Mouse (Mus musculus) myocyte (in vitro differentiated cells): ENCODE data around the gene Arpc5. TPM values are rescaled to one million over a fixed set of nuclear protein-coding genes. Genes with fewer than 3 reads are reported as not detected.
A peak's percentile ranks its signal among the peaks of the same experiment; 100 is the strongest.

Experiments used
- H3K27me3 ChIP-seq: one replicate; pipeline ENCODE4 v1.6.1; 2011; ENCODE audit not compliant: control insufficient read depth, insufficient read depth, insufficient read length
- H3K36me3 ChIP-seq: one replicate; pipeline ENCODE4 v1.6.1; 2011; ENCODE audit not compliant: control insufficient read depth, insufficient read depth
- H3K4me2 ChIP-seq: one replicate; pipeline ENCODE4 v1.6.1; 2011; ENCODE audit warnings: low read depth, control low read depth
- H3K4me3 ChIP-seq: one replicate; pipeline ENCODE4 v1.5.1; 2011; ENCODE audit warnings: mild to moderate bottlenecking, control low read depth, moderate library complexity
- H3K79me2 ChIP-seq: one replicate; pipeline ENCODE4 v1.6.1; 2011; ENCODE audit not compliant: control insufficient read depth, insufficient read depth
- H3ac ChIP-seq: one replicate; pipeline ENCODE4 v1.6.1; 2011; ENCODE audit not compliant: control insufficient read depth, insufficient read length
- CEBPB ChIP-seq: IDR thresholded peaks from 2 replicates; pipeline ENCODE4 v1.6.1; 2011; ENCODE audit warnings: mild to moderate bottlenecking, moderate library complexity; ENCODE audit not compliant: poor library complexity, insufficient read depth, severe bottlenecking
- E2F4 ChIP-seq: IDR thresholded peaks from one replicate; pipeline ENCODE4 v1.6.1; 2011; ENCODE audit warnings: mild to moderate bottlenecking, control low read depth, moderate library complexity; ENCODE audit not compliant: insufficient read depth
- MAX ChIP-seq: IDR thresholded peaks from one replicate; pipeline ENCODE4 v1.6.1; 2011; ENCODE audit warnings: low read depth, mild to moderate bottlenecking, control low read depth
- MYOD1 ChIP-seq, 3 experiments: IDR thresholded peaks; one replicate each; pipeline ENCODE4 v1.6.1; 2011; ENCODE audit warnings: control low read depth in 2 of 3, low read depth in 2 of 3, mild to moderate bottlenecking in 2 of 3, moderate library complexity in 1 of 3; ENCODE audit not compliant: insufficient read length in 2 of 3, control insufficient read depth in 1 of 3
- MYOG ChIP-seq, 3 experiments: IDR thresholded peaks; one replicate each; pipeline ENCODE4 v1.6.1; 2011; ENCODE audit warnings: control low read depth in 2 of 3, low read depth in 2 of 3, mild to moderate bottlenecking in 2 of 3; ENCODE audit not compliant: insufficient read length in 2 of 3, control insufficient read depth in 1 of 3, insufficient read depth in 1 of 3
- POLR2A ChIP-seq: IDR thresholded peaks from one replicate; pipeline ENCODE4 v1.6.1; 2011; ENCODE audit warnings: low read depth, mild to moderate bottlenecking, control low read depth, moderate library complexity; ENCODE audit not compliant: insufficient read length
- POLR2AphosphoS2 ChIP-seq: IDR thresholded peaks from one replicate; pipeline ENCODE4 v1.6.1; 2011; ENCODE audit warnings: low read depth, control low read depth; ENCODE audit not compliant: insufficient read length
- REST ChIP-seq: IDR thresholded peaks from one replicate; pipeline ENCODE4 v1.6.1; 2011; ENCODE audit warnings: mild to moderate bottlenecking, control low read depth, moderate library complexity; ENCODE audit not compliant: insufficient read depth, insufficient read length
- SRF ChIP-seq: IDR thresholded peaks from one replicate; pipeline ENCODE4 v1.6.1; 2011; ENCODE audit warnings: low read depth; ENCODE audit not compliant: control insufficient read depth, insufficient read length
- TCF12 ChIP-seq: IDR thresholded peaks from one replicate; pipeline ENCODE4 v1.6.1; 2011; ENCODE audit warnings: mild to moderate bottlenecking, control low read depth; ENCODE audit not compliant: poor library complexity, insufficient read depth, severe bottlenecking
- TCF3 ChIP-seq: IDR thresholded peaks from one replicate; pipeline ENCODE4 v1.6.1; 2011; ENCODE audit warnings: low read depth, control low read depth; ENCODE audit not compliant: insufficient read length
- USF1 ChIP-seq: IDR thresholded peaks from one replicate; pipeline ENCODE4 v1.6.1; 2011; ENCODE audit warnings: low read depth, mild to moderate bottlenecking, control low read depth, moderate library complexity
- polyA plus RNA-seq: library from polyadenylated mRNA; unstranded; fragments of >200 nt; fragmentation: generic; extraction: Trizol; gene quantifications from one replicate; pipeline ENCODE4 v1.2.1, GENCODE M21; 2012; ENCODE audit warnings: missing spikeins

The Arpc5 gene
- polyA plus RNA-seq, 1 experiment: 44.7 TPM

DNA sequence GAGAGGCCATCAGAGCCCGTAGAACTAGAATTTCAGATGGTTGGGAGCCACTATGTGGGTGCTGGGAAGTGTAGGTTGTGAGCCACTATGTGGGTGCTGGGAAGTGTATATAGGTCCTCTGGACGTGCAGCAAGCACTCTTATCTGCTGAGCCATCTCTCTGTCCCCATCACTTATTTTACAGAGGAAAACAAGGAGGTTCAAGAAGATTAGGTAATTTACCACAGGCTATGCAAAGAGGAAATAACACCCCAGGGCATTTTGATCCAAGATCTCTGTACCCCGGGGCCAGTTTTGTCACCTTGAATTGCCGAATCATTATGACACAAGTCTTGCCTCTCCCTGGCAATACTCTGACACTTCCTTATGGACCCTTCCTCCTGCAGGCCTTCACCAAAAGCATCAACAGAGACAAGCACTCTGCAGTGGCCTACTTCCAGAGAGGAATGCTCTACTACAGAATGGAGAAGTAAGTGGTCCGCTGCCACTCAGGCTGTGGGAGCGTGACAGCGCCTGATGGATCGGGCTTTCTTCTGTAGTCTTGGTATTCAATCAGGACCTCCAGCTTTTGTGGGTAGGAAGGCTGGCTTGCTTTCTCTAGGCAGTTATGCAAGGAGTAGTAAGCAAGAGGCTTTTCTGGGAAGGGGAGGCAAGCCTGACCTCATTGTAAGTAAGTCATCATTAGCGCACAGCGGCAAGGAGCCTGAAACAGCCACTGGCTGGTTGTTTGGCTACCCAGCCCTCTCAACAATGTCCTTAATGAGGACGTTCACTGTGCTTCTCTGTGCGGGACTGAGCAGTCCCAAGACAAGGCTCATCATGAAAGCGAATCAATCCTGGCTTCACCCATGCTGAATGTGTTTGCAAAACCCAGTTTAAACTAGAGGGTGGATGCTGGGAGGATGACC lies 44.4 kb downstream of the Arpc5 start:
- Histone ChIP-seq H3K27me3 (no peaks in the 10 kb centered on the region), H3K4me3 (no peak overlapping the region), H3K36me3 (no peaks in the 10 kb centered on the region)

DNA sequence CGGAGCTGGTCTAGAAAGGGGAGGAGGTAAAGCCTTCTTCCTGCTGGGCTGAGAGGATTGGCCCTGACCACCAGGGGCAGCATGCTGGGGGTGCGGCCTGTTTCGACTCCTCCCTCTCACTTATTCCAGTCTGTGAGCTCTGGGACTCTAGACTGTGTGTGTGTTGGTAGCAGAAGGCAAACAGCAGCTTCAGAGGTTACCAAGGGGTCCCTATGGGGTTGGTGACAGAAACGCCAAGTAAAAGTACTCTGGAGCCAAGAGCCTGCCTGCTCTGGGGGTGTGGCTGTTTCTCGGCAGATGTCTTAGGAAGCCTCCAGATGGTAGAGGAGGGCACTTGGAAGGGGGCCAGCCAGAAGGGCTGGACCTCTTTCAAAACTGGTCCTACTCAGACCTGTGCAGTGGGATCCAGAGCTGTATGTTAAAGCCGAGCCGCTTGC lies 48.9 kb downstream of the Arpc5 start:
- Histone ChIP-seq H3K36me3 (no peaks in the 10 kb centered on the region), H3K27me3 (no peaks in the 10 kb centered on the region), H3K4me2 (peak overlapping the region; percentile 77), H3ac (no peak overlapping the region), H3K79me2 (no peaks in the 10 kb centered on the region), H3K4me3 (peak overlapping the region; percentile 21)
- TF ChIP-seq POLR2AphosphoS2 (no peak), SRF (no peak), MYOG (IDR thresholded peaks at IDR 0.05; ENCODE audit: control insufficient read depth in 1 of 3, insufficient read depth in 1 of 3, insufficient read length in 2 of 3, low read depth in 2 of 3) (no peak), TCF3 (no peak), REST (no peak), CEBPB (no peak), E2F4 (no peak), MAX (no peak), TCF12 (no peak), MYOD1 (IDR thresholded peaks at IDR 0.05; ENCODE audit: control insufficient read depth in 1 of 3, insufficient read length in 2 of 3, low read depth in 2 of 3) (no peak), POLR2A (no peak), USF1 (no peak)

More for the DNA sequence above, 44.4 kb downstream of the Arpc5 start:
- TF ChIP-seq TCF3 (no peak), REST (no peak), CEBPB (no peak), SRF (no peak), MAX (no peak)
- no peaks in the 10 kb centered on the region for H3K79me2 ChIP-seq
- no peak overlapping the region for H3ac ChIP-seq
- H3K4me2 ChIP-seq: no peak overlapping the region

DNA sequence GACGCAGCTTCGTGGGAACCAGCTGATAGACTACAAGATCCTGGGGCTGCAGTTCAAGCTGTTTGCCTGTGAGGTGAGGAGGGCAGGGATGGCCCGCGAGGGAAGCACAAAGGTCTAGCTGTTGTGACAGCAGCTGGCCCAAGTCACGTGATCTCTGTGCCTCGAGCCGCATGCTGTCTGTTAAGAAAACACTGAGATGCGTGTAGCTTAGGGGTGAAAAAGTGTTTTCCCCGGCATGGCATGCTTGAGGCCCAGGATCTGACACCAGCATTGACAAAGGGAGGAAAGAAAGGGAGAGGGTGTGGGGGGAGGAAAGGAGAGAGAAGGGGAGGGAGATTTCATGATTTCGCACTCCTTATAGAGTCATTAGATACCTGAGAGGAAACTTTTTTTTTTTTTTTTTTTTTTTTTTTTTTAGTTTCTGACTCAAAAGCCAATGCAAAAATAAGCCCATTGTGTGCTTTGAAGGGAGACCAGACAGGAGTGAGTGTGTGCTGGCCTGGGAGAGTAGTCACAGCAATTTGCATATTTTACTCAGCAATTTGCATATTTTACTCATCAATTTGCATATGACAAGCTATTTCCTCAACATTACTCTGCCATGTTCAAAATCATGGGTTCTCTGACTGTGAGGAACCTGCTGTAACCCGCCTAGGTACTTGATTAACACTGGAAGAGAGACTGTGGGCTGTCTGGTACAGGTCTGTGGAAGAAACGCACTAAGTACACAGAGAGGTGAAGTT lies 50.9 kb downstream of the Arpc5 start:
- Histone ChIP-seq H3K36me3 (no peaks in the 10 kb centered on the region), H3K27me3 (no peaks in the 10 kb centered on the region), H3K4me3 (no peak overlapping the region), H3ac (no peak overlapping the region), H3K4me2 (peak overlapping the region; percentile 0), H3K79me2 (no peaks in the 10 kb centered on the region)
- no peak for TF ChIP-seq USF1

DNA sequence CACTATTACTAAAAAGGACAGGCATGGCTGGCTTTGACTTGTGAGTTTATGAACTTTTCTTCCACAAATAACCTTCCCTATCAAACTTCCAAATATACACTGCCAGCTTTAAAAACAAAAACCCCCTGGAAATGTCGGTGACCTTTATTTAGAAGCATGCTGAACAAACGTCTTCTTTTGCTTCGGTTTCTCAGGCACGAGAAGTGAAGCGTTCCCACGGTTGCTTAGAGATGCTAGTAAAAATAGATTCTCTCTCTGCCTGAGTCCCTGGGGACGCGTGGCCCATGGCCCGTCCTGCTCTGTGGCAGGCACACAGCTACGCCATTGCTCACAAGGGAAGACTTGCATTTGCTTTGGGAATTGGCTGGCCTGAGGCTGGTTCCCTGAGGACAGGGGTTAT lies 51.5 kb downstream of the Arpc5 start:
- Histone ChIP-seq H3K36me3 (no peaks in the 10 kb centered on the region), H3K79me2 (no peaks in the 10 kb centered on the region), H3K4me2 (peak overlapping the region; percentile 0), H3K4me3 (no peak overlapping the region), H3ac (no peak overlapping the region), H3K27me3 (no peaks in the 10 kb centered on the region)
- TF ChIP-seq MYOD1 (IDR thresholded peaks at IDR 0.05; ENCODE audit: control insufficient read depth in 1 of 3, insufficient read length in 2 of 3, low read depth in 2 of 3) (no peak), CEBPB (no peak), USF1 (no peak), E2F4 (no peak), MYOG (IDR thresholded peaks at IDR 0.05; ENCODE audit: control insufficient read depth in 1 of 3, insufficient read depth in 1 of 3, insufficient read length in 2 of 3, low read depth in 2 of 3) (no peak), REST (no peak), TCF3 (no peak), TCF12 (no peak), POLR2A (no peak), MAX (no peak), POLR2AphosphoS2 (no peak), SRF (no peak)

- TF ChIP-seq SRF (no peak), REST (no peak), TCF12 (no peak), TCF3 (no peak), POLR2A (no peak), MAX (no peak), MYOD1 (IDR thresholded peaks at IDR 0.05; ENCODE audit: control insufficient read depth in 1 of 3, insufficient read length in 2 of 3, low read depth in 2 of 3) (no peak), CEBPB (no peak), POLR2AphosphoS2 (no peak), E2F4 (no peak), USF1 (no peak), MYOG (IDR thresholded peaks at IDR 0.05; ENCODE audit: control insufficient read depth in 1 of 3, insufficient read depth in 1 of 3, insufficient read length in 2 of 3, low read depth in 2 of 3) (no peak)
- Histone ChIP-seq H3ac (no peak overlapping the region), H3K4me2 (no peak overlapping the region), H3K4me3 (no peak overlapping the region), H3K79me2 (no peaks in the 10 kb centered on the region), H3K36me3 (no peaks in the 10 kb centered on the region), H3K27me3 (no peaks in the 10 kb centered on the region)
Measured at GRCm38 (mm10) chr1:152819558-152819957, 53.2 kb downstream of the Arpc5 start.
